Mouse (Mus musculus) myocyte (in vitro differentiated cells): ENCODE results near the gene Il12b.

Experiments
- E2F4 ChIP-seq: IDR thresholded peaks from one replicate; pipeline ENCODE4 v1.6.1; 2011; ENCODE audit warnings: mild to moderate bottlenecking, control low read depth, moderate library complexity; ENCODE audit not compliant: insufficient read depth
- MAX ChIP-seq: IDR thresholded peaks from one replicate; pipeline ENCODE4 v1.6.1; 2011; ENCODE audit warnings: low read depth, mild to moderate bottlenecking, control low read depth
- MYOG ChIP-seq, 3 experiments: IDR thresholded peaks; one replicate each; pipeline ENCODE4 v1.6.1; 2011; ENCODE audit warnings: control low read depth in 2 of 3, low read depth in 2 of 3, mild to moderate bottlenecking in 2 of 3; ENCODE audit not compliant: insufficient read length in 2 of 3, control insufficient read depth in 1 of 3, insufficient read depth in 1 of 3
- POLR2A ChIP-seq: IDR thresholded peaks from one replicate; pipeline ENCODE4 v1.6.1; 2011; ENCODE audit warnings: low read depth, mild to moderate bottlenecking, control low read depth, moderate library complexity; ENCODE audit not compliant: insufficient read length
- POLR2AphosphoS2 ChIP-seq: IDR thresholded peaks from one replicate; pipeline ENCODE4 v1.6.1; 2011; ENCODE audit warnings: low read depth, control low read depth; ENCODE audit not compliant: insufficient read length
- SRF ChIP-seq: IDR thresholded peaks from one replicate; pipeline ENCODE4 v1.6.1; 2011; ENCODE audit warnings: low read depth; ENCODE audit not compliant: control insufficient read depth, insufficient read length
- USF1 ChIP-seq: IDR thresholded peaks from one replicate; pipeline ENCODE4 v1.6.1; 2011; ENCODE audit warnings: low read depth, mild to moderate bottlenecking, control low read depth, moderate library complexity

DNA sequence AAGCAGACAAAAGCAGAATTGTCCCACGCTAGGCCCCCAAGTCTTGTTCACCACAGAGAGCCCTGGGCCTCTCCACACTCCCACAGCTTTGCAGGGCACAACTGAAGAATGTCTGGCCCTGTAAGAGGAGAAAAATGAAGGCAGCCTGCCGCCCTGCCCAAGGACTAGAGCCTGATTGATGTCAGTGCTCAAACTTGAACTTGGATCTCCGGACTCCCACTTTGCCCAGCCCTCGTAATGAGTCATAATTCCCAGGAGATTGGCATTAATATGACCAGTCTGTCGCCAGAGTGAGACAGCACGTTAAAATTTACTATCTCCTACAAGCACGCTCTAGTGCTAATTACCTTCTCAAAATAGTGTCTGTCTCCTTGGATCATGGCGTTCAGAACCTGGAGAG, 25.1 kb downstream of the Il12b start:
- no peak for TF ChIP-seq POLR2A
- no peak for TF ChIP-seq SRF
- TF ChIP-seq POLR2AphosphoS2, result no peak
- no peak for TF ChIP-seq USF1
- no peak for TF ChIP-seq E2F4
- no peak for TF ChIP-seq MAX
- TF ChIP-seq MYOG (IDR thresholded peaks at IDR 0.05; ENCODE audit: control insufficient read depth in 1 of 3, insufficient read depth in 1 of 3, insufficient read length in 2 of 3, low read depth in 2 of 3), result no peak
